Mouse (Mus musculus) limb, embryonic 11.5 days (tissue): ENCODE results near the gene Ugt2b38. TPM values are rescaled to one million over a fixed set of nuclear protein-coding genes. Genes with fewer than 3 reads are reported as not detected.
"Not testable (repeated sequence)": the region's sequence is repeated elsewhere in the genome, so short reads cannot be mapped to it uniquely, and the experiment has no call there.

Experiments
- ATAC-seq: fragments of 200-750 bp; cut with Nextera tagmentation; 2 replicates; pipeline ENCODE4 v1.8.0; 2017; ENCODE audit warnings: low read depth; ENCODE audit not compliant: insufficient number of reproducible peaks, low FRiP score, low TSS enrichment
- DNase-seq: peaks from one replicate; pipeline ENCODE4 v3.0.0-alpha.2; 2015; ENCODE audit warnings: low spot score
- H3K27ac ChIP-seq: fragments of 300-500 bp; sonication (generic); replicated peaks from 2 replicates; pipeline ENCODE4 v1.5.1; 2014; ENCODE audit warnings: low read depth, mild to moderate bottlenecking, low read length
- H3K27me3 ChIP-seq: fragments of 300-500 bp; sonication (generic); 2 replicates; pipeline ENCODE4 v1.6.1; 2014; ENCODE audit warnings: mild to moderate bottlenecking, low read length, mixed read lengths; ENCODE audit not compliant: control insufficient read depth, insufficient read depth
- H3K36me3 ChIP-seq: fragments of 300-500 bp; sonication (generic); 2 replicates; pipeline ENCODE4 v1.6.1; 2014; ENCODE audit warnings: mild to moderate bottlenecking, low read length, moderate library complexity, mixed read lengths; ENCODE audit not compliant: control insufficient read depth, insufficient read depth
- H3K4me1 ChIP-seq: fragments of 300-500 bp; sonication (generic); 2 replicates; pipeline ENCODE4 v1.6.1; 2014; ENCODE audit warnings: low read length, mixed read lengths; ENCODE audit not compliant: control insufficient read depth, insufficient read depth
- H3K4me2 ChIP-seq: fragments of 300-500 bp; sonication (generic); 2 replicates; pipeline ENCODE4 v1.6.1; 2014; ENCODE audit warnings: low read depth, mild to moderate bottlenecking, moderate library complexity; ENCODE audit not compliant: severe bottlenecking
- H3K4me3 ChIP-seq: fragments of 300-500 bp; sonication (generic); 2 replicates; pipeline ENCODE4 v1.5.1; 2014; ENCODE audit warnings: low read depth, low read length
- H3K9ac ChIP-seq: fragments of 300-500 bp; sonication (generic); 2 replicates; pipeline ENCODE4 v1.6.1; 2014; ENCODE audit warnings: mild to moderate bottlenecking, low read length
- H3K9me3 ChIP-seq: fragments of 300-500 bp; sonication (generic); 2 replicates; pipeline ENCODE4 v1.6.1; 2016; ENCODE audit warnings: low read length; ENCODE audit not compliant: control insufficient read depth
- WGBS: fragments of 180-500 bp; shearing (Covaris S2); extraction: QIAGEN DNeasy Blood & Tissue Kit; methylation state at CpG from one replicate; pipeline ENCODE4 v1.1.7; 2014; 5-methylcytosine and 5-hydroxymethylcytosine counted together
- polyA plus RNA-seq: library from polyadenylated mRNA; unstranded; fragments of >200 nt; fragmentation: Nextera tagmentation; extraction: Ambion mirVana; gene quantifications from 2 replicates; pipeline ENCODE4 v1.2.1, GENCODE M21; 2014

Ugt2b38 gene
- not detected in 2 replicates for polyA plus RNA-seq

DNA sequence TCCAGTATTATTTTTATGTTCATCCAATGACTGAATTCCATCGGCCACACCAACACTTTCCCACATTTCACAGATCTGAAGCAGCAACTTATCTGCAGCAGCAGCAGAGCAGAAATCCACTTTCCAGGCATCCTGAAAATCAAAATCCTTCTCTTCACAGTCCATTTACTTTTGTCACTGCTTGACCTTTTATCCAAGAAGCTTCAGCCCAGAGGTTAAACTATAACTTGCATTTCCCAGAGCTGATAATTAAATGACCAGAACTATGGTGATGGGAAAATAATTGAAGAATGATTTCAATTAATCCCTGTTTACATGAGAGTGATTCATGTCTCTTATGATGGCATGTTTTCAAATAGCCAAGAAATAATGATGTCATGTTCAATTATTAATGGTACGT lies at the start of gene Ugt2b38:
Gene Ugt2b38, minus strand, starts transcription at position 163 of the 400 bp plus-strand sequence.
- WGBS: 93% methylated on average over 1 of the region's 2 CpGs

DNA sequence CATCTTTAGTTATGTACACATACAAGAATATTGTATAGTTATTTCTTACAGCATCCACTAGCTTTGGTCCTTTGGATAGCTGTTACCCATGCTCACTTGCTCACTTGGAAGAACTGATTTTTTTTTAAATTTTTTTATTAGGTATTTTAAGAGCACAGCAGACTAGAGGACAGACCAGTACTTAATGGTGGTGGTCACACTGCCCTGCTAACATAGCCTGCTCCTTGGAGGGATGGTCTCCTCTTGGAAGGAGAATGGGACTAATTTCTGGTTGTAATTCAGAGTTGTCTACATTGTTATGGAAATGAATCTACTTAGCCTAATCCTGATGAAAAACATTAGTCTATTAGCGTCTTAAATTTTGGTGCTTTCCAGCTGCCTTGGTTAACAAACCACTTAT lies 34.8 kb upstream of the Ugt2b38 start:
- Histone ChIP-seq H3K27ac (no peak overlapping the region), H3K4me2 (no peak overlapping the region), H3K4me1 (no peaks in the 10 kb centered on the region), H3K9ac (no peak overlapping the region), H3K9me3 (no peaks in the 10 kb centered on the region), H3K27me3 (no peaks in the 10 kb centered on the region), H3K4me3 (no peak overlapping the region), H3K36me3 (no peaks in the 10 kb centered on the region)
- no peak for ATAC-seq
- WGBS: 49% methylated on average over 1 of the region's 1 CpGs
- no peak for DNase-seq

More for the DNA sequence above, at the start of gene Ugt2b38:
- not testable (repeated sequence) for DNase-seq, H3K27me3 ChIP-seq, H3K36me3 ChIP-seq, H3K4me1 ChIP-seq, H3K27ac ChIP-seq, H3K9me3 ChIP-seq, H3K9ac ChIP-seq, H3K4me2 ChIP-seq, H3K4me3 ChIP-seq, ATAC-seq

- no peak for ATAC-seq
- no peak overlapping the region for H3K4me3 ChIP-seq
Observed at GRCm38 (mm10) chr5:87457701-87458100, 33.7 kb upstream of the Ugt2b38 start.

DNA sequence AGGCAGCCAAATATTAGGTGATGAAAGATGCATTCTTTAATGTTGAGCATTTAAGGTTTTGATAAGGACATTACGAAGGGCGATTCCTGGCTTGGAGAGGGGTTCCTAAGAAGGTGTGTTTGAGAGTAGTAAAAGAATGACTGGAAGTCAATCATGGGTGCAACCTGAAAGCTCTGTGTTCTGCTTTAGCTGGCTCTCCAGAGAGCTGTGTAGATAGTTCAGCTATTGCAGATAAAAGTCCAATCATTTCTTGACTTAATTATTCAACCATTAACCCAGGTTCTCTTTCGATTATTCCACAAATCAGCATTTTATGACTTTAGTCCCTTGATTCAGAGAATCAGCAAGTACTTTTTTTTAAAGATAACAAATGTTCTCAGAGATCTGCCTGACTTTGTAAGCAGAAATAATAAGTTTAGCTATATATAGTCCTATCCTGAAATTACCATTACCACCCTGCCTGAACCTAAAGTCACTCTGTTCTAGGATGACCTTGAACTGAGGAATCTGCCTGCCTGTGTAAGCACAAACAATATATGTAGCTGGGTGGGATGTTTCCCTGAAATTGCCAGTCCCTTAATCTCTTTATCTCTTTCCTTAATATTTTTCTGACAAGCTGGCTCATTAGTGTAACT lies 32.3 kb upstream of the Ugt2b38 start:
- H3K9me3 ChIP-seq: no peaks in the 10 kb centered on the region
- no peaks in the 10 kb centered on the region for H3K4me1 ChIP-seq
- no peak overlapping the region for H3K27ac ChIP-seq
- 88% methylated on average over 3 of the region's 3 CpGs for WGBS
- H3K4me3 ChIP-seq: no peak overlapping the region
- no peak for DNase-seq
- no peak overlapping the region for H3K4me2 ChIP-seq
- H3K27me3 ChIP-seq: no peaks in the 10 kb centered on the region
- ATAC-seq: no peak
- no peak overlapping the region for H3K9ac ChIP-seq
- H3K36me3 ChIP-seq: no peaks in the 10 kb centered on the region

More at GRCm38 (mm10) chr5:87457701-87458100, 33.7 kb upstream of the Ugt2b38 start:
- no peaks in the 10 kb centered on the region for H3K27me3 ChIP-seq
- no peaks in the 10 kb centered on the region for H3K9me3 ChIP-seq
- H3K4me1 ChIP-seq: no peaks in the 10 kb centered on the region
- no peak for DNase-seq
- no peaks in the 10 kb centered on the region for H3K36me3 ChIP-seq
- no peak overlapping the region for H3K9ac ChIP-seq
- no peak overlapping the region for H3K27ac ChIP-seq
- H3K4me2 ChIP-seq: no peak overlapping the region

DNA sequence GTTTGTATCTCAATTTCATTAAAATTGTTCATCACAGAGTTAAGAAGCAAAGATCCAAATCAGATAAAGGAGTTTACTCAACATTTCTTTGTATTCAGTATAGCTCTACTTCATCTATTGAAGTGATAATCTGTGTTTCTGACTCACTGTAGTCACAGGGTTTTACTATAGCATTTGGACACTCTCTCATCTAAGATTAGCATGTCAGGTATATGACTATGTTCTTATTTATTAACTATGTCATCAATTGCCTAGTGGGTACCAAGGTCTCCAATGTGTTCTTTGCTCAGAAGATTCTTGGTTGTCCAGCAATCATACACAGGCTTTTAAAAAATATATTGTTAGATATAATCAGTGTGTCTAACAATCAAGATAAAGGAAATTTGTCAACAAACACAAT lies 31.5 kb upstream of the Ugt2b38 start:
- no peaks in the 10 kb centered on the region for H3K27me3 ChIP-seq
- DNase-seq: no peak
- no peak overlapping the region for H3K4me3 ChIP-seq
- no peaks in the 10 kb centered on the region for H3K36me3 ChIP-seq
- H3K9ac ChIP-seq: no peak overlapping the region
- no peak for ATAC-seq
- no peaks in the 10 kb centered on the region for H3K9me3 ChIP-seq
- no peak overlapping the region for H3K27ac ChIP-seq
- H3K4me2 ChIP-seq: no peak overlapping the region
- no peaks in the 10 kb centered on the region for H3K4me1 ChIP-seq

- not testable (repeated sequence) for H3K27me3 ChIP-seq, ATAC-seq, H3K4me1 ChIP-seq, H3K4me2 ChIP-seq, H3K9ac ChIP-seq, H3K36me3 ChIP-seq, H3K27ac ChIP-seq, H3K9me3 ChIP-seq, H3K4me3 ChIP-seq, DNase-seq
- 91% methylated on average over 4 of the region's 5 CpGs for WGBS
Observed at GRCm38 (mm10) chr5:87452514-87452913, 28.5 kb upstream of the Ugt2b38 start.

GRCm38 (mm10) chr5:87436264-87436663 lies 12.3 kb upstream of the Ugt2b38 start:
- peak; percentile 21 for DNase-seq
- WGBS: 38% methylated on average over 3 of the region's 3 CpGs
- ATAC-seq: no peak
- no peaks in the 10 kb centered on the region for H3K27me3 ChIP-seq
- no peaks in the 10 kb centered on the region for H3K4me1 ChIP-seq
- H3K36me3 ChIP-seq: no peaks in the 10 kb centered on the region
- no peaks in the 10 kb centered on the region for H3K9me3 ChIP-seq
- no peak overlapping the region for H3K4me2 ChIP-seq
- H3K4me3 ChIP-seq: no peak overlapping the region
- no peak overlapping the region for H3K9ac ChIP-seq
- no peak overlapping the region for H3K27ac ChIP-seq

- Histone ChIP-seq H3K9me3 (no peaks in the 10 kb centered on the region), H3K4me2 (no peak overlapping the region), H3K4me1 (no peaks in the 10 kb centered on the region), H3K4me3 (no peak overlapping the region), H3K36me3 (no peaks in the 10 kb centered on the region), H3K9ac (no peak overlapping the region), H3K27ac (no peak overlapping the region), H3K27me3 (no peaks in the 10 kb centered on the region)
- no peak for DNase-seq
- 88% methylated on average over 3 of the region's 3 CpGs for WGBS
- no peak for ATAC-seq
Observed at GRCm38 (mm10) chr5:87425676-87426075, 1.7 kb upstream of the Ugt2b38 start.

DNA sequence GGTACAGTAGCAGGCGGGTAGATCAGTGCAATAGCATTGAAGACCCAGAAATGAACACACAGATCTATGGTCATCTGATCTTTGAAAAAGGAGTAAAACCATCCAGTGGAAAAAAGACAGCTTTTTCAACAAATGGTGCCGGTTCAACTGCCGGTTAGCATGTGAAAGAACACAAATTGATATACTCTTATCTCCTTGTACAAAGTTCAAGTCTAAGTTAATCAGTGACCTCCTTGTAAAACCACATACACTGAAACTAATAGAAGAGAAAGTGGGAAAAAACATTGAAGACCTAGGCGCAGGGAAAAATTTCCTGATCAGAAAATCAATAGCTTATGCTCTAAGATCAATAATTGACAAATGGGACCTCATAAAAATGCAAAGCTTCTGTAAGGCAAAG lies 27.0 kb downstream of the Ugt2b38 start:
- 91% methylated on average over 4 of the region's 4 CpGs for WGBS
- no peaks in the 10 kb centered on the region for H3K9me3 ChIP-seq

More for the DNA sequence above, 27.0 kb downstream of the Ugt2b38 start:
- no peaks in the 10 kb centered on the region for H3K4me1 ChIP-seq
- no peak overlapping the region for H3K4me3 ChIP-seq
- no peak for ATAC-seq
- no peak overlapping the region for H3K4me2 ChIP-seq
- no peak overlapping the region for H3K27ac ChIP-seq
- no peak for DNase-seq
- no peaks in the 10 kb centered on the region for H3K36me3 ChIP-seq
- no peaks in the 10 kb centered on the region for H3K27me3 ChIP-seq
- no peak overlapping the region for H3K9ac ChIP-seq
